Mouse (Mus musculus): ENCODE data around the gene Vopp1.
A peak's percentile ranks its signal among the peaks of the same experiment; 100 is the strongest.

- TF ChIP-seq POLR2A (IDR thresholded peaks at IDR 0.05; ENCODE audit: insufficient read depth, low read depth, low read length): peak; percentile 50; the same call in 1 of the 2 replicates
- TF ChIP-seq CTCF (IDR thresholded peaks at IDR 0.05): peak; percentile 14; the same call in 1 of the 2 replicates
Observed at GRCm38 (mm10) chr6:57824422-57825258, at the start of gene Vopp1.

Measured in heart, adult 2 months (tissue).